8 mouse cellular contexts compared by ENCODE assay signal in genomic region chr13:52978321-52978981, GRCm38 (mm10). TPM values are rescaled to one million over a fixed set of nuclear protein-coding genes. Genes with fewer than 3 reads are reported as not detected.
DNase-seq lines count a peak whose midpoint lies in the region; ATAC-seq lines count a peak whose summit lies in the region.

No protein-coding gene starts in this region.

- peak; percentile 14 for ATAC-seq in heart, embryonic 14.5 days (ENCODE audit: insufficient number of reproducible peaks, insufficient read depth, low FRiP score, low read depth)

- peaks cover 17 to 47% of the 10 kb centered on the region in 2 experiments for H3K4me1 ChIP-seq in heart, embryonic 14.5 days (ENCODE audit: control insufficient read depth in 2 of 2, insufficient read depth in 2 of 2, low read length in 2 of 2)

- DNase-seq in 3134 (ENCODE audit: extremely low read depth, insufficient read length, low spot score), result peak; percentile 65
- DNase-seq in Muller cell, postnatal 12 days (ENCODE audit: inconsistent ontology term), result peak; percentile 64
- peak; percentile 65 for DNase-seq in embryo, embryonic 9.5 days (ENCODE audit: extremely low spot score)
- peak; percentile 72 for DNase-seq in kidney, postnatal 10 days
- peak; percentile 8 for DNase-seq in splenic B cell, adult 2 months (ENCODE audit: low read depth, low spot score)
- no peak for DNase-seq in natural killer cell, adult 2 months (ENCODE audit: low spot score in 2 of 2)

- peaks cover 64% of the 10 kb centered on the region for H3K79me2 ChIP-seq in macrophage (ENCODE audit: inconsistent target)

- peak overlapping the region; percentile 69 to 98 for H3K4me3 ChIP-seq in heart, embryonic 14.5 days (ENCODE audit: control insufficient read depth in 1 of 2, insufficient read depth in 1 of 2, low read depth in 1 of 2, low read length in 2 of 2)
- H3K4me3 ChIP-seq in macrophage (ENCODE audit: inconsistent target), result peak overlapping the region; percentile 63

- H3K27ac ChIP-seq in heart, embryonic 14.5 days (replicated peaks in 1 of 2; ENCODE audit: control insufficient read depth in 1 of 2, insufficient read depth in 1 of 2, low read depth in 2 of 2, low read length in 2 of 2), result peak overlapping the region; percentile 96 to 98
- no peak overlapping the region for H3K27ac ChIP-seq in macrophage

- H3K36me3 ChIP-seq in heart, embryonic 14.5 days (ENCODE audit: control insufficient read depth, insufficient read depth, low read length), result no peaks in the 10 kb centered on the region
- no peaks in the 10 kb centered on the region for H3K36me3 ChIP-seq in macrophage (ENCODE audit: inconsistent target)
- no peaks in the 10 kb centered on the region for H3K36me3 ChIP-seq in splenic B cell, adult 2 months (ENCODE audit: control insufficient read depth, insufficient read depth, low read length, poor library complexity, severe bottlenecking)

- under 1% methylated on average over 64 of the region's 64 CpGs for WGBS in heart, embryonic 14.5 days
- 4% methylated on average over 56 of the region's 64 CpGs for WGBS in macrophage (ENCODE audit: missing documents)

- peak overlapping the region; percentile 99 for H3K4me2 ChIP-seq in heart, embryonic 14.5 days (ENCODE audit: low read length)

- H3K27me3 ChIP-seq in heart, embryonic 14.5 days (ENCODE audit: control insufficient read depth, insufficient read depth, low read length), result no peaks in the 10 kb centered on the region
- H3K27me3 ChIP-seq in splenic B cell, adult 2 months (ENCODE audit: control insufficient read depth, insufficient read depth, low read length, poor library complexity, severe bottlenecking), result peaks cover 2% of the 10 kb centered on the region

- H3K9me3 ChIP-seq in heart, embryonic 14.5 days (ENCODE audit: control insufficient read depth, low read length), result no peaks in the 10 kb centered on the region

- peak overlapping the region; percentile 97 for H3K9ac ChIP-seq in heart, embryonic 14.5 days (ENCODE audit: low read length)

RNA-seq across cellular contexts. Expression of gene Nfil3, which starts 2.4 kb away (rescaled TPM):
- 41.0 and 41.2 TPM in 2 replicates for polyA plus RNA-seq in heart, embryonic 14.5 days (2014; fragmentation: Nextera tagmentation; extraction: Ambion mirVana)
- 10 to 100 TPM in 18 of 26 experiments, 1 to 10 TPM in 8; 4.0 to 41.7 (median 13.7) TPM for total RNA-seq in macrophage (2018; cell fraction: chromatin; rRNA removed)
- total RNA-seq in macrophage (2018; cell fraction: cytosol; rRNA removed), result 10 to 100 TPM in 23 of 26 experiments, 1 to 10 TPM in 3; 9.1 to 80.8 (median 22.8) TPM
- total RNA-seq in macrophage (2018; cell fraction: nucleus; rRNA removed), result 10 to 100 TPM in 21 of 26 experiments, 1 to 10 TPM in 5; 3.7 to 81.9 (median 21.6) TPM
- polyA plus RNA-seq in macrophage (2018), result 3.5 to 12.2 TPM (median 6.5 TPM) in 3 replicates

RNA-seq across cellular contexts. Expression of gene Auh, which starts 49.0 kb away (rescaled TPM):
- 56.1 and 56.4 TPM in 2 replicates for polyA plus RNA-seq in heart, embryonic 14.5 days (2014; fragmentation: Nextera tagmentation; extraction: Ambion mirVana)
- total RNA-seq in macrophage (2018; cell fraction: chromatin; rRNA removed), result 100 to 1,000 TPM in 6 of 26 experiments, 10 to 100 TPM in 20; 15.9 to 115 (median 61.6) TPM
- 10 to 100 TPM; 16.7 to 30.1 (median 25.4) TPM for total RNA-seq in macrophage (2018; cell fraction: cytosol; rRNA removed)
- total RNA-seq in macrophage (2018; cell fraction: nucleus; rRNA removed), result 10 to 100 TPM; 14.0 to 79.9 (median 34.7) TPM
- polyA plus RNA-seq in macrophage (2018), result 16.2 to 24.3 TPM (median 22.7 TPM) in 3 replicates

Comparison
In these comparisons a context has a peak if more than half of its experiments do, and no peak if none do; other contexts are left out.
1. DNase-seq: peak in 3134 (single experiment), Muller cell, postnatal 12 days (single experiment), embryo, embryonic 9.5 days (single experiment), kidney, postnatal 10 days (single experiment) and splenic B cell, adult 2 months (single experiment); none in natural killer cell, adult 2 months (0 of 2).